Mouse (Mus musculus) embryonic facial prominence, embryonic 13.5 days (tissue): ENCODE measurements around the gene 1500009C09Rik. TPM values are rescaled to one million over a fixed set of nuclear protein-coding genes. Genes with fewer than 3 reads are reported as not detected.
"Not testable (repeated sequence)": the region's sequence is repeated elsewhere in the genome, so short reads cannot be mapped to it uniquely, and the experiment has no call there.

Experiments used
- ATAC-seq: fragments of 200-750 bp; cut with Nextera tagmentation; 2 replicates; pipeline ENCODE4 v1.8.0; 2017; ENCODE audit warnings: low read depth; ENCODE audit not compliant: insufficient number of reproducible peaks, insufficient read depth, low FRiP score, low TSS enrichment
- H3K27ac ChIP-seq: fragments of 300-500 bp; sonication (generic); 2 replicates; pipeline ENCODE4 v1.5.1; 2015; ENCODE audit warnings: moderate library complexity, mild to moderate bottlenecking, inconsistent platforms
- H3K27me3 ChIP-seq: fragments of 300-500 bp; sonication (generic); 2 replicates; pipeline ENCODE4 v1.6.1; 2015; ENCODE audit warnings: mild to moderate bottlenecking, inconsistent platforms
- H3K36me3 ChIP-seq: fragments of 300-500 bp; sonication (generic); 2 replicates; pipeline ENCODE4 v1.6.1; 2015; ENCODE audit warnings: mild to moderate bottlenecking, inconsistent platforms
- H3K4me1 ChIP-seq: fragments of 300-500 bp; sonication (generic); 2 replicates; pipeline ENCODE4 v1.6.1; 2015; ENCODE audit warnings: inconsistent platforms
- H3K4me2 ChIP-seq: fragments of 300-500 bp; sonication (generic); 2 replicates; pipeline ENCODE4 v1.6.1; 2015; ENCODE audit warnings: moderate library complexity, mild to moderate bottlenecking, inconsistent platforms
- H3K4me3 ChIP-seq: fragments of 300-500 bp; sonication (generic); 2 replicates; pipeline ENCODE4 v1.5.1; 2015; ENCODE audit warnings: mild to moderate bottlenecking, inconsistent platforms
- H3K9ac ChIP-seq: fragments of 300-500 bp; sonication (generic); 2 replicates; pipeline ENCODE4 v1.6.1; 2015; ENCODE audit warnings: mild to moderate bottlenecking, inconsistent platforms
- H3K9me3 ChIP-seq: fragments of 300-500 bp; sonication (generic); 2 replicates; pipeline ENCODE4 v1.6.1; 2016; ENCODE audit warnings: inconsistent platforms
- WGBS: fragments of 180-500 bp; shearing (Covaris S2); methylation state at CpG from one replicate; pipeline ENCODE4 v1.1.7; 2015; ENCODE audit warnings: mixed read lengths; 5-methylcytosine and 5-hydroxymethylcytosine counted together
- polyA plus RNA-seq: library from polyadenylated mRNA; unstranded; fragments of >200 nt; fragmentation: Nextera tagmentation; extraction: Ambion mirVana; gene quantifications from 2 replicates; pipeline ENCODE4 v1.2.1, GENCODE M21; 2015

Gene 1500009C09Rik
- polyA plus RNA-seq, 1 experiment from 2014 or later: 0.17 TPM

GRCm38 (mm10) chr15:82235661-82236060, 16.5 kb upstream of the 1500009C09Rik start:
- no peak overlapping the region for H3K9ac ChIP-seq
- H3K4me2 ChIP-seq: no peak overlapping the region
- no peak overlapping the region for H3K27ac ChIP-seq
- H3K4me1 ChIP-seq: peaks cover under 1% of the 10 kb centered on the region; the same call in 1 of the 2 replicates
- peaks cover 20% of the 10 kb centered on the region for H3K36me3 ChIP-seq
- WGBS: 69% methylated on average over 10 of the region's 10 CpGs
- no peak overlapping the region for H3K4me3 ChIP-seq
- no peak for ATAC-seq
- no peaks in the 10 kb centered on the region for H3K27me3 ChIP-seq
- no peaks in the 10 kb centered on the region for H3K9me3 ChIP-seq

- WGBS: 15% methylated on average over 5 of the region's 5 CpGs
- Histone ChIP-seq H3K36me3 (peaks cover 20% of the 10 kb centered on the region), H3K9ac (no peak overlapping the region), H3K27ac (no peak overlapping the region), H3K4me1 (peaks cover 3% of the 10 kb centered on the region; the same call in 1 of the 2 replicates), H3K27me3 (no peaks in the 10 kb centered on the region), H3K9me3 (no peaks in the 10 kb centered on the region), H3K4me2 (no peak overlapping the region), H3K4me3 (no peak overlapping the region)
- ATAC-seq: no peak
Observed at GRCm38 (mm10) chr15:82236565-82236964, 15.6 kb upstream of the 1500009C09Rik start.

GRCm38 (mm10) chr15:82243311-82243710, 8.9 kb upstream of the 1500009C09Rik start:
- no peaks in the 10 kb centered on the region for H3K27me3 ChIP-seq
- H3K9ac ChIP-seq: peak overlapping the region; percentile 76
- H3K27ac ChIP-seq: no peak overlapping the region
- peak overlapping the region; percentile 68 for H3K4me3 ChIP-seq
- 74% methylated on average over 3 of the region's 3 CpGs for WGBS
- peaks cover 10% of the 10 kb centered on the region for H3K36me3 ChIP-seq
- peak overlapping the region; percentile 92 for H3K4me2 ChIP-seq
- no peak for ATAC-seq
- H3K4me1 ChIP-seq: peaks cover 15% of the 10 kb centered on the region
- H3K9me3 ChIP-seq: no peaks in the 10 kb centered on the region

- Histone ChIP-seq H3K36me3 (peaks cover 7% of the 10 kb centered on the region; the same call in 1 of the 2 replicates), H3K4me2 (peak overlapping the region; percentile 92), H3K4me1 (peaks cover 15% of the 10 kb centered on the region), H3K27me3 (no peaks in the 10 kb centered on the region), H3K27ac (0 out of 2 replicates have a peak overlapping the region, but pooled peaks have one; percentile 80), H3K4me3 (peak overlapping the region; percentile 68), H3K9me3 (no peaks in the 10 kb centered on the region), H3K9ac (peak overlapping the region; percentile 76)
- no peak for ATAC-seq
- WGBS: 5% methylated on average over 12 of the region's 12 CpGs
Observed at GRCm38 (mm10) chr15:82243742-82244114, 8.5 kb upstream of the 1500009C09Rik start.

GRCm38 (mm10) chr15:82244115-82244804, 7.9 kb upstream of the 1500009C09Rik start, which contains the start of gene Cenpm:
TSS of gene Cenpm (minus strand) at chr15:82244748.
- peaks cover 2% of the 10 kb centered on the region; the same call in 1 of the 2 replicates for H3K36me3 ChIP-seq
- H3K9ac ChIP-seq: peak within 1 kb of the TSS; percentile 76
- H3K4me3 ChIP-seq: peak within 1 kb of the TSS; percentile 68
- peak within 1 kb of the TSS; percentile 92 for H3K4me2 ChIP-seq
- H3K27me3 ChIP-seq: no peaks in the 10 kb centered on the region
- peak within 1 kb of the TSS; percentile 80 for H3K27ac ChIP-seq
- under 1% methylated on average over 65 of the region's 65 CpGs for WGBS
- H3K9me3 ChIP-seq: no peaks in the 10 kb centered on the region
- ATAC-seq: peak; percentile 96
- H3K4me1 ChIP-seq: peaks cover 15% of the 10 kb centered on the region

GRCm38 (mm10) chr15:82244805-82245161, 7.4 kb upstream of the 1500009C09Rik start:
- H3K27me3 ChIP-seq, H3K9me3 ChIP-seq, H3K36me3 ChIP-seq, ATAC-seq: not testable (repeated sequence)
- Histone ChIP-seq H3K4me2 (peak overlapping the region; percentile 92), H3K9ac (peak overlapping the region; percentile 76), H3K4me3 (peak overlapping the region; percentile 68), H3K4me1 (peaks cover 15% of the 10 kb centered on the region), H3K27ac (peak overlapping the region; percentile 80; the same call in 1 of the 2 replicates)
- 22% methylated on average over 9 of the region's 9 CpGs for WGBS

- H3K27ac ChIP-seq: no peak overlapping the region
- H3K4me2 ChIP-seq: no peak overlapping the region
- no peaks in the 10 kb centered on the region for H3K9me3 ChIP-seq
- 81% methylated on average over 3 of the region's 3 CpGs for WGBS
- ATAC-seq: no peak
- no peaks in the 10 kb centered on the region for H3K27me3 ChIP-seq
- H3K4me1 ChIP-seq: peaks cover 12% of the 10 kb centered on the region
- H3K4me3 ChIP-seq: no peak overlapping the region
- no peak overlapping the region for H3K9ac ChIP-seq
- no peaks in the 10 kb centered on the region for H3K36me3 ChIP-seq
Observed at GRCm38 (mm10) chr15:82247131-82247776, 4.9 kb upstream of the 1500009C09Rik start.

GRCm38 (mm10) chr15:82251579-82251978, 618 bp upstream of the 1500009C09Rik start:
- Histone ChIP-seq H3K36me3 (no peaks in the 10 kb centered on the region), H3K27me3 (peaks cover 9% of the 10 kb centered on the region; the same call in 1 of the 2 replicates), H3K4me3 (no peak overlapping the region), H3K4me1 (peaks cover 7% of the 10 kb centered on the region; the same call in 1 of the 2 replicates), H3K27ac (no peak overlapping the region), H3K4me2 (no peak overlapping the region), H3K9me3 (no peaks in the 10 kb centered on the region), H3K9ac (no peak overlapping the region)
- 92% methylated on average over 3 of the region's 3 CpGs for WGBS
- no peak for ATAC-seq

- Histone ChIP-seq H3K4me1 (peaks cover 7% of the 10 kb centered on the region; the same call in 1 of the 2 replicates), H3K9me3 (no peaks in the 10 kb centered on the region), H3K36me3 (no peaks in the 10 kb centered on the region), H3K4me2 (no peak overlapping the region), H3K27ac (no peak overlapping the region), H3K27me3 (peaks cover 18% of the 10 kb centered on the region; the same call in 1 of the 2 replicates), H3K9ac (no peak overlapping the region), H3K4me3 (no peak overlapping the region)
- ATAC-seq: no peak
- WGBS: 49% methylated on average over 4 of the region's 4 CpGs
Observed at GRCm38 (mm10) chr15:82255248-82255647, 3.1 kb downstream of the 1500009C09Rik start.

- Histone ChIP-seq H3K27me3 (peaks cover 18% of the 10 kb centered on the region; the same call in 1 of the 2 replicates), H3K4me2 (no peak overlapping the region), H3K4me3 (no peak overlapping the region), H3K9me3 (no peaks in the 10 kb centered on the region), H3K4me1 (peaks cover 7% of the 10 kb centered on the region; the same call in 1 of the 2 replicates), H3K9ac (peak overlapping the region; percentile 37; the same call in 1 of the 2 replicates), H3K27ac (no peak overlapping the region), H3K36me3 (no peaks in the 10 kb centered on the region)
- WGBS: 22% methylated on average over 10 of the region's 10 CpGs
- no peak for ATAC-seq
Observed at GRCm38 (mm10) chr15:82255944-82256383, 3.8 kb downstream of the 1500009C09Rik start.

GRCm38 (mm10) chr15:82259510-82259909, 7.3 kb downstream of the 1500009C09Rik start:
- Histone ChIP-seq H3K4me2 (no peak overlapping the region), H3K27ac (no peak overlapping the region), H3K9me3 (no peaks in the 10 kb centered on the region), H3K9ac (no peak overlapping the region), H3K4me1 (peaks cover 9% of the 10 kb centered on the region; the same call in 1 of the 2 replicates), H3K36me3 (no peaks in the 10 kb centered on the region), H3K4me3 (no peak overlapping the region), H3K27me3 (peaks cover 18% of the 10 kb centered on the region; the same call in 1 of the 2 replicates)
- no peak for ATAC-seq
- 16% methylated on average over 16 of the region's 16 CpGs for WGBS
